8 mouse cellular contexts compared by ENCODE assay signal in genomic region chr3:123507663-123508055, GRCm38 (mm10).
DNase-seq lines count a peak whose midpoint lies in the region; ATAC-seq and TF ChIP-seq lines count a peak whose summit lies in the region.

No protein-coding gene starts in this region.

- no peak for TF ChIP-seq CTCF in embryonic fibroblast, embryonic 13.5 days (IDR thresholded peaks at IDR 0.05; ENCODE audit: borderline replicate concordance, insufficient read depth, low read length)

- ATAC-seq in megakaryocyte, adult 5-6 weeks (ENCODE audit: poor library complexity, severe bottlenecking), result no peak
- ATAC-seq in limb, embryonic 12.5 days (ENCODE audit: insufficient number of reproducible peaks, insufficient read depth, low FRiP score, low TSS enrichment, low read depth), result no peak
- no peak for ATAC-seq in stomach, embryonic 14.5 days (ENCODE audit: insufficient number of reproducible peaks, insufficient read depth, low FRiP score, low read depth)

- no peak for DNase-seq in right cerebral cortex, adult 18-20 months
- DNase-seq in thymus, postnatal 25 days, result no peak
- no peak for DNase-seq in kidney, adult 11 months

- H3K9ac ChIP-seq in limb, embryonic 12.5 days (replicated peaks), result peak overlapping the region; percentile 89
- peak overlapping the region; percentile 68 for H3K9ac ChIP-seq in stomach, embryonic 14.5 days (replicated peaks; ENCODE audit: low read depth, low read length)

- no peak for TF ChIP-seq POLR2A in embryonic fibroblast, embryonic 13.5 days (IDR thresholded peaks at IDR 0.05; ENCODE audit: low read depth, low read length)

- no peaks in the 10 kb centered on the region for H3K27me3 ChIP-seq in megakaryocyte, embryonic 14.5 days (replicated peaks)
- no peaks in the 10 kb centered on the region for H3K27me3 ChIP-seq in limb, embryonic 12.5 days
- no peaks in the 10 kb centered on the region for H3K27me3 ChIP-seq in stomach, embryonic 14.5 days (ENCODE audit: control insufficient read depth, insufficient read depth, low read length)

- H3K36me3 ChIP-seq in megakaryocyte, embryonic 14.5 days (replicated peaks; ENCODE audit: low read length), result peaks cover 28% of the 10 kb centered on the region
- peaks cover 12% of the 10 kb centered on the region for H3K36me3 ChIP-seq in limb, embryonic 12.5 days
- peaks cover 10% of the 10 kb centered on the region; the same call in 1 of the 2 replicates for H3K36me3 ChIP-seq in stomach, embryonic 14.5 days (ENCODE audit: control insufficient read depth, insufficient read depth, low read length)

- H3K27ac ChIP-seq in embryonic fibroblast, embryonic 13.5 days (ENCODE audit: insufficient read depth, low read length), result peak overlapping the region; percentile 60
- peak overlapping the region; percentile 100 for H3K27ac ChIP-seq in limb, embryonic 12.5 days
- H3K27ac ChIP-seq in stomach, embryonic 14.5 days (ENCODE audit: low read length), result peak overlapping the region; percentile 55

- H3K4me3 ChIP-seq in megakaryocyte, embryonic 14.5 days (replicated peaks), result peak overlapping the region; percentile 100
- H3K4me3 ChIP-seq in embryonic fibroblast, embryonic 13.5 days (ENCODE audit: insufficient read depth, low read length), result peak overlapping the region; percentile 80
- peak overlapping the region; percentile 76 for H3K4me3 ChIP-seq in limb, embryonic 12.5 days (replicated peaks)
- peak overlapping the region; percentile 60 for H3K4me3 ChIP-seq in stomach, embryonic 14.5 days (ENCODE audit: low read depth, low read length)

- peaks cover 4% of the 10 kb centered on the region; the same call in 1 of the 2 replicates for H3K9me3 ChIP-seq in megakaryocyte, embryonic 14.5 days
- peaks cover 5% of the 10 kb centered on the region; the same call in 1 of the 2 replicates for H3K9me3 ChIP-seq in limb, embryonic 12.5 days
- no peaks in the 10 kb centered on the region for H3K9me3 ChIP-seq in stomach, embryonic 14.5 days (ENCODE audit: control insufficient read depth, low read depth, low read length)

- H3K4me1 ChIP-seq in megakaryocyte, embryonic 14.5 days, result peaks cover 35% of the 10 kb centered on the region
- peaks cover 8% of the 10 kb centered on the region for H3K4me1 ChIP-seq in embryonic fibroblast, embryonic 13.5 days (ENCODE audit: control insufficient read depth, insufficient read depth, low read length)
- peaks cover 18% of the 10 kb centered on the region for H3K4me1 ChIP-seq in limb, embryonic 12.5 days (replicated peaks)
- H3K4me1 ChIP-seq in stomach, embryonic 14.5 days (ENCODE audit: control insufficient read depth, insufficient read depth, low read length), result peaks cover 7% of the 10 kb centered on the region; the same call in 1 of the 2 replicates

- peak overlapping the region; percentile 76 for H3K4me2 ChIP-seq in limb, embryonic 12.5 days
- peak overlapping the region; percentile 92 for H3K4me2 ChIP-seq in stomach, embryonic 14.5 days (replicated peaks; ENCODE audit: low read depth, low read length)

- 3% methylated on average over 10 of the region's 10 CpGs for WGBS in limb, embryonic 12.5 days
- under 1% methylated on average over 10 of the region's 10 CpGs for WGBS in stomach, embryonic 14.5 days
